Mouse (Mus musculus): ENCODE data around the gene Shq1. TPM values are rescaled to one million over a fixed set of nuclear protein-coding genes. Genes with fewer than 3 reads are reported as not detected.

Shq1 gene
- polyA plus RNA-seq, 1 experiment: 5.8 TPM

DNA sequence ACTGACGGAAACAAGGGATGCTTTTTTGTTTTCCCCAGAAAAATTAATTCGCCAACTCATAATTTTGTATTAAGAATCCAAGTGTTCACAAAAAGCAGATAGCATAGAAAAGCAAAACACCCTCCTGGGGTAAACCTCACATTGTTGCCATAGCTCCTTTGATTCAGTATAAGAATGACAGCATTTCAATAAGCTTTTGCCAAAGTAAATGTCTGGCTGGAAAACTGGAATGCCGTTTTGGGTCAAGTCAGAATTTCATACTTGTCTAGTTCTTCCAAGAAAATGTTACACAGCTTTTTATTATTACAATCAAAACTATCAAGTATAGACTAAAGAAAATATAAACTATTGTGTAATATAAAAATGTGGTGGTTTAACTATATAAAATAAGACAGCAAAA lies 61.7 kb downstream of the Shq1 start:
- no peak overlapping the region for H3K4me3 ChIP-seq (ENCODE audit: control insufficient read depth, low read depth, low read length)
- H3K36me3 ChIP-seq (ENCODE audit: control insufficient read depth, insufficient read depth, low read length): no peaks in the 10 kb centered on the region
- no peaks in the 10 kb centered on the region for H3K4me1 ChIP-seq (ENCODE audit: control insufficient read depth, insufficient read depth, low read length)
- TF ChIP-seq POLR2A (IDR thresholded peaks at IDR 0.05; ENCODE audit: control insufficient read depth, low read depth, low read length) (no peak), CTCF (IDR thresholded peaks at IDR 0.05; ENCODE audit: control insufficient read depth, insufficient read depth, insufficient replicate concordance, low read depth, low read length) (no peak)
- no peaks in the 10 kb centered on the region for H3K27me3 ChIP-seq (ENCODE audit: control insufficient read depth, insufficient read depth, low read length)
- H3K27ac ChIP-seq (ENCODE audit: control insufficient read depth, insufficient read depth, low read depth, low read length): no peak overlapping the region

DNA sequence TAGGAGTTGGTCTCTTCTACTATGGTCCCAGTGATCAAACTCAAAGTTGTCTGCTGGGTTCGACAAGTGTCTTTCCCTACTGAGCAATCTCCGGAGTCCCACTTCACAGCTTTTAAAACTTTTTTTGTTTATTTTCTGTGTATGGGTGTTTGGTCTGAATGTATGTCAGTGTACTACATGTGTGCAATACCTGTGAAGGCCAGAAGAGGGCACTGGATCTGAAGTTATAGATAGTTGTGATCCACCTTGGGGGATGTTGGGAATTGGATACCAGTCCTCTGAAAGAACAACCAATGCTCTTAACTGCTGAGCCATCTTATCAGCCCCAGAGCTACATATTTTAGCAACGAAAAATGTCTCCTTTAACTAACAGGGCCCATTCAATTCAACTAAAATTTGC lies 62.5 kb downstream of the Shq1 start:
- TF ChIP-seq POLR2A (IDR thresholded peaks at IDR 0.05; ENCODE audit: control insufficient read depth, low read depth, low read length) (no peak), CTCF (IDR thresholded peaks at IDR 0.05; ENCODE audit: control insufficient read depth, insufficient read depth, insufficient replicate concordance, low read depth, low read length) (no peak)
- Histone ChIP-seq H3K27me3 (ENCODE audit: control insufficient read depth, insufficient read depth, low read length) (no peaks in the 10 kb centered on the region), H3K36me3 (ENCODE audit: control insufficient read depth, insufficient read depth, low read length) (no peaks in the 10 kb centered on the region), H3K4me3 (ENCODE audit: control insufficient read depth, low read depth, low read length) (no peak overlapping the region), H3K4me1 (ENCODE audit: control insufficient read depth, insufficient read depth, low read length) (no peaks in the 10 kb centered on the region), H3K27ac (ENCODE audit: control insufficient read depth, insufficient read depth, low read depth, low read length) (no peak overlapping the region)

DNA sequence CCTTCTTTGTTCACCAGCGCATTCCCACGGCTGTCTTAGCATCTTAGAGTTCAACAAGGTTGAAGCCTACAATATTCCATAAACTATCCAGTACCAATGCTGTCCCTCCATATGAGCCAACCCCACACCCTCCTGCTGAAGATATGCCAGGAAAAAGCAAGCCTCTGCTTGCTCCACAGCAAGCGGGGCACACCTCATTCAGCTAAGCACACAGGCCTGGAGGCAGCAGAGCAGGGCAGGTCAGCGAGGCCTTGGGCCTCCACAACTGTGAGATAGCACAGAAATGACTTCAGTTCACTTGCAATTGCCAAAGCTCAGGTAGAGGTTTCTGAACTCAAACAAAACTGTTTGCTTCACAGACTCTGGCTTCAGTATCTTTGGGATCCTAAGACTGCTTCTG lies 64.2 kb downstream of the Shq1 start:
- no peaks in the 10 kb centered on the region for H3K36me3 ChIP-seq (ENCODE audit: control insufficient read depth, insufficient read depth, low read length)
- H3K4me3 ChIP-seq (ENCODE audit: control insufficient read depth, low read depth, low read length): no peak overlapping the region
- H3K4me1 ChIP-seq (ENCODE audit: control insufficient read depth, insufficient read depth, low read length): no peaks in the 10 kb centered on the region
- TF ChIP-seq CTCF (IDR thresholded peaks at IDR 0.05; ENCODE audit: control insufficient read depth, insufficient read depth, insufficient replicate concordance, low read depth, low read length): no peak
- no peak for TF ChIP-seq POLR2A (IDR thresholded peaks at IDR 0.05; ENCODE audit: control insufficient read depth, low read depth, low read length)
- no peak overlapping the region for H3K27ac ChIP-seq (ENCODE audit: control insufficient read depth, insufficient read depth, low read depth, low read length)
- H3K27me3 ChIP-seq (ENCODE audit: control insufficient read depth, insufficient read depth, low read length): no peaks in the 10 kb centered on the region

DNA sequence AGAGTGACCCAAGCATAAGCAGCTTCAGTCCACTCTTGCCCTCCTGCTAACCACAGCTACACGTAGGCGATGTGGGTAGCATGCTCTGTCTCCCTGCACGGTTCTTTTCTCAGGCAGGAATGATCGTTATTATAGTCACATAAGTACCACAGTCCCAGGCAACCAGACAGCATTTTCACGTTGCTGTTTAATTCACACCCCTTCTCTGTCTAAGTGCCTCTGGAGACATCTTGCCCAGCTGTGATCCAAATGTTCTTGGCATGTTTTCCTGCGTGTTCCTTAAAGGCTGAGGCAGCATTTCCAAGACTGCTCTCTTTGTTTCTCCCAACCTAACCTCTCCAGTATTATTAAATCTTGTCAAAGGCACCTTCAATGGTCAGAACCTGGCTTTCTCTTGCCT lies 67.3 kb downstream of the Shq1 start:
- H3K4me1 ChIP-seq (ENCODE audit: control insufficient read depth, insufficient read depth, low read length): no peaks in the 10 kb centered on the region
- H3K4me3 ChIP-seq (ENCODE audit: control insufficient read depth, low read depth, low read length): no peak overlapping the region
- H3K27me3 ChIP-seq (ENCODE audit: control insufficient read depth, insufficient read depth, low read length): no peaks in the 10 kb centered on the region
- no peak overlapping the region for H3K27ac ChIP-seq (ENCODE audit: control insufficient read depth, insufficient read depth, low read depth, low read length)
- H3K36me3 ChIP-seq (ENCODE audit: control insufficient read depth, insufficient read depth, low read length): no peaks in the 10 kb centered on the region
- TF ChIP-seq POLR2A (IDR thresholded peaks at IDR 0.05; ENCODE audit: control insufficient read depth, low read depth, low read length) (no peak), CTCF (IDR thresholded peaks at IDR 0.05; ENCODE audit: control insufficient read depth, insufficient read depth, insufficient replicate concordance, low read depth, low read length) (no peak)

DNA sequence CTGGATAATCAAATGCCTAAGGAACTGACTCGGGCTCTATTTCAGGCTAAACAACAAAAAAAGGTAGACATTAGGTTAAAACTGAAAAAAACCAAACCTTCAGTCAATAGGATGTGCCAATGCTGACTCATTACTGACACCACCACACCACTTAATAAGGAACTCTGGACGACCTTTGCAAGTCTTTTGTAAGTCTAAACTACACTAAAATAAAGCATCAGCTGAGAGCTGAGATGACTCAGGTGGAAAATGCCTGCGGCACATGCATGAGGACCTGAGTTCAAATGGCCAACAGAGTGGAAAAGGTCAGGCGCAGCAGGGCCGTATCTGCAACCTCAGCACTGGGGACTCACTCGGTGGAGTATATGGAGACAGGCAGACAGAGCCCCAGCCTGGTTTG lies 69.3 kb downstream of the Shq1 start:
- Histone ChIP-seq H3K4me1 (ENCODE audit: control insufficient read depth, insufficient read depth, low read length) (no peaks in the 10 kb centered on the region), H3K27me3 (ENCODE audit: control insufficient read depth, insufficient read depth, low read length) (no peaks in the 10 kb centered on the region), H3K27ac (ENCODE audit: control insufficient read depth, insufficient read depth, low read depth, low read length) (no peak overlapping the region), H3K36me3 (ENCODE audit: control insufficient read depth, insufficient read depth, low read length) (no peaks in the 10 kb centered on the region), H3K4me3 (ENCODE audit: control insufficient read depth, low read depth, low read length) (no peak overlapping the region)
- TF ChIP-seq POLR2A (IDR thresholded peaks at IDR 0.05; ENCODE audit: control insufficient read depth, low read depth, low read length) (no peak), CTCF (IDR thresholded peaks at IDR 0.05; ENCODE audit: control insufficient read depth, insufficient read depth, insufficient replicate concordance, low read depth, low read length) (no peak)

DNA sequence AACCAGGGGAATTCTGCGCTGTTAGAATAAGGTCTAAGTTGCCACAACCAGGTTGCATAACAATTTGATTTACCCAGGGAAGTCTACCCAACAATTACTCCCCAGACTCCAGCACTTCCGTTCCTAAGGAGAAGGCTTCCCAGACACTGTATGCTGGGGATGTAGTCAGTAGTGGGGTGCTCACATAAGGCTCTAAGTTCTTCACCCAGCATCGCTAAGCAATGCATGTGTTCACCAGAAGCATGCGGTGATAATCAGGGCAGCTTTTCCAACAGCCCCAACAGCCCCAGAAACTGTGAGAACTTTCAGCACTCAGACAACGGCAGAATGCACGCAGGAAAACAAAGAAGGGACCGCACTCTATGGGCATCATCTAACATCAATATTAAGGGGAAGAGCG lies 77.1 kb downstream of the Shq1 start:
- H3K4me1 ChIP-seq (ENCODE audit: control insufficient read depth, insufficient read depth, low read length): no peaks in the 10 kb centered on the region
- TF ChIP-seq POLR2A (IDR thresholded peaks at IDR 0.05; ENCODE audit: control insufficient read depth, low read depth, low read length) (no peak), CTCF (IDR thresholded peaks at IDR 0.05; ENCODE audit: control insufficient read depth, insufficient read depth, insufficient replicate concordance, low read depth, low read length) (no peak)
- no peak overlapping the region for H3K27ac ChIP-seq (ENCODE audit: control insufficient read depth, insufficient read depth, low read depth, low read length)
- no peaks in the 10 kb centered on the region for H3K36me3 ChIP-seq (ENCODE audit: control insufficient read depth, insufficient read depth, low read length)
- no peak overlapping the region for H3K4me3 ChIP-seq (ENCODE audit: control insufficient read depth, low read depth, low read length)
- H3K27me3 ChIP-seq (ENCODE audit: control insufficient read depth, insufficient read depth, low read length): no peaks in the 10 kb centered on the region

DNA sequence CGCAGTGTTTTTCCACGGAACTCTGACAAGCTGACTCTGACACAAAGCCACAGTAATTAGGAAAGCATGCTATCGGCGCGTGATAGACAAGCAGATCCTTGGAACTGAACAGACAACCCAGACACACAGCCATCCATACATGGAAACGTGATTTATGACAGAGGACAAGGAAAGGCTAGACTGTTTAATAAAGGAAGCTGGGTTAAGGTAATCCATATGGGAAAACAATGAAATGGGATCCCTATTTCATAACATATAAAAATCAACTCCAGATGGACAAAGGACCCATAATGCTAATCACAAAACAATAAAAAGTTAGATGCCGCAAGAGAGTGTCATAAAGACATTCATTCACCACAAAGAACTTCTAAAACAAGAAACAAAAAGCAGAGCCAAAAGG lies 78.0 kb downstream of the Shq1 start:
- no peak overlapping the region for H3K27ac ChIP-seq (ENCODE audit: control insufficient read depth, insufficient read depth, low read depth, low read length)
- no peaks in the 10 kb centered on the region for H3K36me3 ChIP-seq (ENCODE audit: control insufficient read depth, insufficient read depth, low read length)
- no peaks in the 10 kb centered on the region for H3K27me3 ChIP-seq (ENCODE audit: control insufficient read depth, insufficient read depth, low read length)

DNA sequence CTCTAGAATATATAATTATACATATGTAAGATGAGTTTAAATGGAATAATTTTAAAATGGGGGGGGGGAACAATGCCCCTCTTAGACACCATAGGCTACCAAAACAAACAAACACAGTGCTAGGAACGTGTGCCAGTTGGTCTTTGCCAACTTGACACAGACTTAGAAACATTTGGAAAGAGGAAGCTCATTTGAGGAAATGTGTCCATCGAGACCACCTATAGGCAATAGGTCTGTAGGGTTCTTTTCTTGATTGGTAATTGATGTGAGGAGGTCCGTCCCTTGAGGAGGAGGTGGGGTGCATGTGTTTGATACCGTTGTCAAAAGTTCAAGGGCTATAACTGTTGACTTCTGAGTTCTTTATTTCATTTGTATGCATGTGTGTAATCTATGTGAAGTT lies 80.4 kb downstream of the Shq1 start:
- H3K27ac ChIP-seq (ENCODE audit: control insufficient read depth, insufficient read depth, low read depth, low read length): no peak overlapping the region
- H3K27me3 ChIP-seq (ENCODE audit: control insufficient read depth, insufficient read depth, low read length): no peaks in the 10 kb centered on the region
- no peak overlapping the region for H3K4me3 ChIP-seq (ENCODE audit: control insufficient read depth, low read depth, low read length)
- no peak for TF ChIP-seq CTCF (IDR thresholded peaks at IDR 0.05; ENCODE audit: control insufficient read depth, insufficient read depth, insufficient replicate concordance, low read depth, low read length)
- TF ChIP-seq POLR2A (IDR thresholded peaks at IDR 0.05; ENCODE audit: control insufficient read depth, low read depth, low read length): no peak
- no peaks in the 10 kb centered on the region for H3K4me1 ChIP-seq (ENCODE audit: control insufficient read depth, insufficient read depth, low read length)
- no peaks in the 10 kb centered on the region for H3K36me3 ChIP-seq (ENCODE audit: control insufficient read depth, insufficient read depth, low read length)

More for the DNA sequence above, 78.0 kb downstream of the Shq1 start:
- Histone ChIP-seq H3K4me3 (ENCODE audit: control insufficient read depth, low read depth, low read length) (no peak overlapping the region), H3K4me1 (ENCODE audit: control insufficient read depth, insufficient read depth, low read length) (no peaks in the 10 kb centered on the region)
- TF ChIP-seq POLR2A (IDR thresholded peaks at IDR 0.05; ENCODE audit: control insufficient read depth, low read depth, low read length): no peak
- TF ChIP-seq CTCF (IDR thresholded peaks at IDR 0.05; ENCODE audit: control insufficient read depth, insufficient read depth, insufficient replicate concordance, low read depth, low read length): no peak

Data from testis, adult 2 months (tissue).